Mouse (Mus musculus): ENCODE measurements around the gene Gm19426.

- TF ChIP-seq ZC3H11A (IDR thresholded peaks at IDR 0.05; ENCODE audit: borderline replicate concordance, low read depth, low read length): no peak
- no peak for TF ChIP-seq MAFK (IDR thresholded peaks at IDR 0.05; ENCODE audit: insufficient read depth, low read depth, low read length)
- TF ChIP-seq CHD2 (IDR thresholded peaks at IDR 0.05; ENCODE audit: low read depth, low read length): no peak
- TF ChIP-seq HCFC1 (IDR thresholded peaks at IDR 0.05; ENCODE audit: borderline replicate concordance, insufficient read depth, low read length): no peak
These were observed 34.3 kb upstream of the Gm19426 start for GRCm38 (mm10) chr2:84777706-84778105.

All from ES-E14 (cell line).